Mouse (Mus musculus) intestine, embryonic 14.5 days (tissue): ENCODE data around the gene Ilk. TPM values are rescaled to one million over a fixed set of nuclear protein-coding genes. Genes with fewer than 3 reads are reported as not detected.
"Not testable (repeated sequence)": the region's sequence is repeated elsewhere in the genome, so short reads cannot be mapped to it uniquely, and the experiment has no call there.

Source experiments
- ATAC-seq: fragments of 200-750 bp; cut with Nextera tagmentation; replicated peaks from 2 replicates; pipeline ENCODE4 v1.8.0; 2017; ENCODE audit warnings: low read depth, moderate number of reproducible peaks, moderate TSS enrichment, moderate library complexity; ENCODE audit not compliant: low FRiP score, low TSS enrichment
- DNase-seq: peaks from one replicate; pipeline ENCODE4 v3.0.0-alpha.2; 2018; ENCODE audit warnings: low spot score
- H3K27ac ChIP-seq: fragments of 300-500 bp; sonication (generic); 2 replicates; pipeline ENCODE4 v1.5.1; 2014; ENCODE audit warnings: low read depth, mild to moderate bottlenecking, control low read depth
- H3K27me3 ChIP-seq: fragments of 300-500 bp; sonication (generic); replicated peaks from 2 replicates; pipeline ENCODE4 v1.6.1; 2014; ENCODE audit warnings: low read length, control low read depth; ENCODE audit not compliant: control insufficient read depth, insufficient read depth
- H3K36me3 ChIP-seq: fragments of 300-500 bp; sonication (generic); 2 replicates; pipeline ENCODE4 v1.6.1; 2014; ENCODE audit warnings: low read length, control low read depth; ENCODE audit not compliant: control insufficient read depth, insufficient read depth
- H3K4me1 ChIP-seq: fragments of 300-500 bp; sonication (generic); replicated peaks from 2 replicates; pipeline ENCODE4 v1.6.1; 2014; ENCODE audit warnings: low read length, control low read depth, mixed read lengths; ENCODE audit not compliant: control insufficient read depth, insufficient read depth
- H3K4me2 ChIP-seq: fragments of 300-500 bp; sonication (generic); 2 replicates; pipeline ENCODE4 v1.6.1; 2014; ENCODE audit warnings: low read length
- H3K4me3 ChIP-seq: fragments of 300-500 bp; sonication (generic); 2 replicates; pipeline ENCODE4 v1.5.1; 2014; ENCODE audit warnings: low read depth, low read length, control low read depth, mixed read lengths
- H3K9ac ChIP-seq: fragments of 300-500 bp; sonication (generic); 2 replicates; pipeline ENCODE4 v1.6.1; 2014; ENCODE audit warnings: mild to moderate bottlenecking, low read length
- H3K9me3 ChIP-seq: fragments of 300-500 bp; sonication (generic); 2 replicates; pipeline ENCODE4 v1.6.1; 2016; ENCODE audit warnings: low read length, control low read depth; ENCODE audit not compliant: control insufficient read depth
- WGBS: fragments of 180-500 bp; shearing (Covaris S2); extraction: QIAGEN DNeasy Blood & Tissue Kit; methylation state at CpG from one replicate; pipeline ENCODE4 v1.1.7; 2014; 5-methylcytosine and 5-hydroxymethylcytosine counted together
- polyA plus RNA-seq: library from polyadenylated mRNA; unstranded; fragments of >200 nt; fragmentation: Nextera tagmentation; extraction: Ambion mirVana; gene quantifications from 2 replicates; pipeline ENCODE4 v1.2.1, GENCODE M21; 2014

The Ilk gene
- polyA plus RNA-seq, 1 experiment from 2014 or later = 353 TPM

- no peaks in the 10 kb centered on the region for H3K27me3 ChIP-seq
- no peaks in the 10 kb centered on the region for H3K9me3 ChIP-seq
- no peaks in the 10 kb centered on the region for H3K4me1 ChIP-seq
- no peak overlapping the region for H3K4me3 ChIP-seq
- DNase-seq (no peak), ATAC-seq (no peak)
- H3K4me2 ChIP-seq = no peak overlapping the region
- no peak overlapping the region for H3K9ac ChIP-seq
- peaks cover 34% of the 10 kb centered on the region for H3K36me3 ChIP-seq
- 92% methylated on average over 4 of the region's 4 CpGs for WGBS
- H3K27ac ChIP-seq = no peak overlapping the region
Observed at GRCm38 (mm10) chr7:105726980-105727325, 9.4 kb upstream of the Ilk start.

- Histone ChIP-seq H3K36me3 (peaks cover 53% of the 10 kb centered on the region), H3K27ac (no peak overlapping the region), H3K9ac (no peak overlapping the region), H3K4me2 (no peak overlapping the region), H3K4me1 (no peaks in the 10 kb centered on the region), H3K9me3 (no peaks in the 10 kb centered on the region), H3K27me3 (no peaks in the 10 kb centered on the region), H3K4me3 (no peak overlapping the region)
- 90% methylated on average over 6 of the region's 6 CpGs for WGBS
- ATAC-seq (no peak), DNase-seq (no peak)
Observed at GRCm38 (mm10) chr7:105728701-105729428, 7.5 kb upstream of the Ilk start.

- Histone ChIP-seq H3K4me2 (no peak overlapping the region), H3K36me3 (peaks cover 56% of the 10 kb centered on the region), H3K4me3 (no peak overlapping the region), H3K9me3 (no peaks in the 10 kb centered on the region), H3K9ac (no peak overlapping the region), H3K27ac (no peak overlapping the region), H3K27me3 (no peaks in the 10 kb centered on the region), H3K4me1 (peaks cover 16% of the 10 kb centered on the region)
- DNase-seq (no peak), ATAC-seq (no peak)
- WGBS = 97% methylated on average over 11 of the region's 11 CpGs
Observed at GRCm38 (mm10) chr7:105733836-105734235, 2.6 kb upstream of the Ilk start.

- Histone ChIP-seq H3K36me3 (peaks cover 53% of the 10 kb centered on the region), H3K9me3 (no peaks in the 10 kb centered on the region), H3K4me3 (no peak overlapping the region), H3K9ac (no peak overlapping the region), H3K4me2 (peak overlapping the region; percentile 73; the same call in 1 of the 2 replicates), H3K4me1 (peaks cover 23% of the 10 kb centered on the region), H3K27ac (no peak overlapping the region), H3K27me3 (no peaks in the 10 kb centered on the region)
- DNase-seq (no peak), ATAC-seq (no peak)
- 80% methylated on average over 8 of the region's 8 CpGs for WGBS
Observed at GRCm38 (mm10) chr7:105734826-105735225, 1.6 kb upstream of the Ilk start.

GRCm38 (mm10) chr7:105735464-105735863, 928 bp upstream of the Ilk start:
- 44% methylated on average over 4 of the region's 4 CpGs for WGBS
- not testable (repeated sequence) for H3K9me3 ChIP-seq, DNase-seq, ATAC-seq, H3K27me3 ChIP-seq
- Histone ChIP-seq H3K4me3 (peak overlapping the region; percentile 96), H3K36me3 (peaks cover 54% of the 10 kb centered on the region), H3K27ac (peak overlapping the region; percentile 82), H3K4me2 (peak overlapping the region; percentile 73), H3K4me1 (peaks cover 23% of the 10 kb centered on the region), H3K9ac (peak overlapping the region; percentile 88)

GRCm38 (mm10) chr7:105736911-105737521, 624 bp downstream of the Ilk start, which contains the start of gene Rrp8:
Gene Rrp8, minus strand, starts transcription at chr7:105737385.
- peak within 1 kb of the TSS; percentile 88 for H3K9ac ChIP-seq
- DNase-seq = no peak

GRCm38 (mm10) chr7:105737648-105738047, 1.3 kb downstream of the Ilk start:
- 20% methylated on average over 3 of the region's 3 CpGs for WGBS

More at GRCm38 (mm10) chr7:105736911-105737521, 624 bp downstream of the Ilk start, which contains the start of gene Rrp8:
- Histone ChIP-seq H3K4me2 (peak within 1 kb of the TSS; percentile 73), H3K9me3 (no peaks in the 10 kb centered on the region), H3K4me3 (peak within 1 kb of the TSS; percentile 96), H3K27ac (peak within 1 kb of the TSS; percentile 94), H3K27me3 (no peaks in the 10 kb centered on the region), H3K4me1 (peaks cover 23% of the 10 kb centered on the region), H3K36me3 (peaks cover 54% of the 10 kb centered on the region)
- ATAC-seq = no peak
- WGBS = under 1% methylated on average over 29 of the region's 30 CpGs

GRCm38 (mm10) chr7:105738286-105738685, 1.9 kb downstream of the Ilk start:
- H3K9ac ChIP-seq = peak overlapping the region; percentile 35; the same call in 1 of the 2 replicates
- peak overlapping the region; percentile 96 for H3K4me3 ChIP-seq
- peak overlapping the region; percentile 94 for H3K27ac ChIP-seq
- H3K9me3 ChIP-seq = no peaks in the 10 kb centered on the region
- no peak for DNase-seq
- H3K4me1 ChIP-seq = peaks cover 23% of the 10 kb centered on the region
- H3K36me3 ChIP-seq = peaks cover 54% of the 10 kb centered on the region
- whole genome bisulfite sequencing = 81% methylated on average over 2 of the region's 2 CpGs
- ATAC-seq = no peak
- peak overlapping the region; percentile 73 for H3K4me2 ChIP-seq
- H3K27me3 ChIP-seq = no peaks in the 10 kb centered on the region

More at GRCm38 (mm10) chr7:105737648-105738047, 1.3 kb downstream of the Ilk start:
- no peak for ATAC-seq
- H3K27ac ChIP-seq = peak overlapping the region; percentile 88; the same call in 1 of the 2 replicates
- peak overlapping the region; percentile 88 for H3K9ac ChIP-seq
- H3K27me3 ChIP-seq = no peaks in the 10 kb centered on the region
- peaks cover 54% of the 10 kb centered on the region for H3K36me3 ChIP-seq
- no peak for DNase-seq
- peak overlapping the region; percentile 73 for H3K4me2 ChIP-seq
- peaks cover 23% of the 10 kb centered on the region for H3K4me1 ChIP-seq
- no peaks in the 10 kb centered on the region for H3K9me3 ChIP-seq
- H3K4me3 ChIP-seq = peak overlapping the region; percentile 96
